Mouse (Mus musculus) forebrain, postnatal 0 days (tissue): Measurements from ENCODE around the gene Fermt3. TPM values are rescaled to one million over a fixed set of nuclear protein-coding genes. Genes with fewer than 3 reads are reported as not detected.

Experiments used
- ATAC-seq: fragments of 200-750 bp; cut with Nextera tagmentation; 2 replicates; pipeline ENCODE4 v1.8.0; 2017; ENCODE audit warnings: mild to moderate bottlenecking, moderate library complexity
- DNase-seq: peaks from one replicate; pipeline ENCODE4 v3.0.0-alpha.2; 2015
- H3K27ac ChIP-seq: fragments of 300-500 bp; sonication (generic); 2 replicates; pipeline ENCODE4 v1.5.1; 2014; ENCODE audit warnings: low read depth, mild to moderate bottlenecking, antibody characterized with exemption, low read length, moderate library complexity, mixed read lengths
- H3K27me3 ChIP-seq: fragments of 300-500 bp; sonication (generic); 2 replicates; pipeline ENCODE4 v1.6.1; 2014; ENCODE audit warnings: mild to moderate bottlenecking, low read length, mixed read lengths; ENCODE audit not compliant: insufficient read depth
- H3K36me3 ChIP-seq: fragments of 300-500 bp; sonication (generic); 2 replicates; pipeline ENCODE4 v1.6.1; 2014; ENCODE audit warnings: mild to moderate bottlenecking, moderate library complexity; ENCODE audit not compliant: insufficient read depth
- H3K4me1 ChIP-seq: fragments of 300-500 bp; sonication (generic); 2 replicates; pipeline ENCODE4 v1.6.1; 2014; ENCODE audit warnings: antibody characterized with exemption; ENCODE audit not compliant: insufficient read depth
- H3K4me2 ChIP-seq: fragments of 300-500 bp; sonication (generic); 2 replicates; pipeline ENCODE4 v1.6.1; 2014; ENCODE audit warnings: low read depth, mild to moderate bottlenecking, moderate library complexity
- H3K4me3 ChIP-seq: fragments of 300-500 bp; sonication (generic); 2 replicates; pipeline ENCODE4 v1.5.1; 2014; ENCODE audit warnings: low read depth, low read length, mixed read lengths
- H3K9ac ChIP-seq: fragments of 300-500 bp; sonication (generic); 2 replicates; pipeline ENCODE4 v1.6.1; 2014; ENCODE audit warnings: mild to moderate bottlenecking
- H3K9me3 ChIP-seq: fragments of 300-500 bp; sonication (generic); 2 replicates; pipeline ENCODE4 v1.6.1; 2016; ENCODE audit warnings: low read length
- CTCF ChIP-seq: sonication (generic); IDR thresholded peaks from 2 replicates; pipeline ENCODE4 v1.5.1; 2016; ENCODE audit warnings: antibody characterized with exemption, control low read depth, low read depth
- WGBS: fragments of 180-500 bp; shearing (Covaris S2); extraction: QIAGEN DNeasy Blood & Tissue Kit; methylation state at CpG from one replicate; pipeline ENCODE4 v1.1.7; 2014; 5-methylcytosine and 5-hydroxymethylcytosine counted together
- polyA plus RNA-seq: library from polyadenylated mRNA; unstranded; fragments of >200 nt; fragmentation: Nextera tagmentation; extraction: Ambion mirVana; gene quantifications from 2 replicates; pipeline ENCODE4 v1.2.1, GENCODE M21; 2015
- total RNA-seq: library from RNA; depleted of rRNA; stranded (reverse); fragments of >200 nt; gene quantifications from 2 replicates; pipeline ENCODE4 v1.2.3, GENCODE M21; 2014; rRNA removed

Gene Fermt3
- total and polyA plus RNA-seq, 2 experiments from 2014 or later, result 3.6 to 6.0 TPM

GRCm38 (mm10) chr19:6949951-6950350 is 69.3 kb downstream of the Fermt3 start:
- no peaks in the 10 kb centered on the region for H3K27me3 ChIP-seq
- peak overlapping the region; percentile 92 for H3K4me2 ChIP-seq
- ATAC-seq (no peak), DNase-seq (no peak)
- peaks cover 12% of the 10 kb centered on the region; the same call in 1 of the 2 replicates for H3K4me1 ChIP-seq
- H3K9ac ChIP-seq, result peak overlapping the region; percentile 62; the same call in 1 of the 2 replicates
- H3K9me3 ChIP-seq, result no peaks in the 10 kb centered on the region
- 57% methylated on average over 5 of the region's 5 CpGs for WGBS
- H3K4me3 ChIP-seq, result peak overlapping the region; percentile 46
- H3K27ac ChIP-seq, result no peak overlapping the region
- TF ChIP-seq CTCF, result no peak
- H3K36me3 ChIP-seq, result peaks cover 14% of the 10 kb centered on the region; the same call in 1 of the 2 replicates

- H3K9me3 ChIP-seq, result no peaks in the 10 kb centered on the region
- H3K4me1 ChIP-seq, result peaks cover 12% of the 10 kb centered on the region; the same call in 1 of the 2 replicates
- H3K36me3 ChIP-seq, result peaks cover 14% of the 10 kb centered on the region; the same call in 1 of the 2 replicates
- 94% methylated on average over 5 of the region's 5 CpGs for WGBS
- H3K4me2 ChIP-seq, result no peak overlapping the region
- no peak overlapping the region for H3K9ac ChIP-seq
- no peaks in the 10 kb centered on the region for H3K27me3 ChIP-seq
- no peak overlapping the region for H3K4me3 ChIP-seq
- DNase-seq (no peak), ATAC-seq (no peak)
- H3K27ac ChIP-seq, result no peak overlapping the region
- no peak for TF ChIP-seq CTCF
Measured at GRCm38 (mm10) chr19:6949532-6949931, 69.7 kb downstream of the Fermt3 start.

Other genes starting within 250 kb of the Fermt3 start
- 18.0 and 24.2 TPM in 2 replicates for gene Rps6ka4, start 178.8 kb downstream of the Fermt3 start, total RNA-seq
- 11.2 and 14.3 TPM in 2 replicates for gene Rps6ka4, start 178.8 kb downstream of the Fermt3 start, polyA plus RNA-seq
- gene Ccdc88b, start 161.3 kb downstream of the Fermt3 start, total RNA-seq, result 0.57 and 3.5 TPM in 2 replicates
- gene Ccdc88b, start 161.3 kb downstream of the Fermt3 start, polyA plus RNA-seq, result 0.30 and 0.67 TPM in 2 replicates
- gene Trmt112, start 109.8 kb downstream of the Fermt3 start, total RNA-seq, result 52.3 and 69.6 TPM in 2 replicates
- gene Trmt112, start 109.8 kb downstream of the Fermt3 start, polyA plus RNA-seq, result 102 and 103 TPM in 2 replicates
- gene Prdx5, start 109.4 kb downstream of the Fermt3 start, total RNA-seq, result 182 and 199 TPM in 2 replicates
- gene Prdx5, start 109.4 kb downstream of the Fermt3 start, polyA plus RNA-seq, result 424 and 467 TPM in 2 replicates
- gene Esrra, start 97.7 kb downstream of the Fermt3 start, total RNA-seq, result 42.6 and 43.0 TPM in 2 replicates
- 6.4 and 8.4 TPM in 2 replicates for gene Esrra, start 97.7 kb downstream of the Fermt3 start, polyA plus RNA-seq
- gene Catsperz, start 94.1 kb downstream of the Fermt3 start, total RNA-seq, result 0.71 and 1.6 TPM in 2 replicates
- 1.2 and 2.4 TPM in 2 replicates for gene Catsperz, start 94.1 kb downstream of the Fermt3 start, polyA plus RNA-seq
- 8.8 and 12.7 TPM in 2 replicates for gene Kcnk4, start 85.0 kb downstream of the Fermt3 start, total RNA-seq
- gene Kcnk4, start 85.0 kb downstream of the Fermt3 start, polyA plus RNA-seq, result 8.6 and 8.7 TPM in 2 replicates
- gene Bad, start 77.6 kb downstream of the Fermt3 start, total RNA-seq, result 56.5 and 94.9 TPM in 2 replicates
- 95.3 and 111 TPM in 2 replicates for gene Bad, start 77.6 kb downstream of the Fermt3 start, polyA plus RNA-seq
- 65.4 and 75.2 TPM in 2 replicates for gene Gpr137, start 77.0 kb downstream of the Fermt3 start, total RNA-seq
- 68.5 and 77.6 TPM in 2 replicates for gene Gpr137, start 77.0 kb downstream of the Fermt3 start, polyA plus RNA-seq
- 226 and 269 TPM in 2 replicates for gene Ppp1r14b, start 44.5 kb downstream of the Fermt3 start, total RNA-seq
- 201 and 269 TPM in 2 replicates for gene Ppp1r14b, start 44.5 kb downstream of the Fermt3 start, polyA plus RNA-seq
- gene Plcb3, start 43.0 kb downstream of the Fermt3 start, total RNA-seq, result 12.8 and 13.1 TPM in 2 replicates
- 7.3 and 10.0 TPM in 2 replicates for gene Plcb3, start 43.0 kb downstream of the Fermt3 start, polyA plus RNA-seq
- 23.5 and 26.8 TPM in 2 replicates for gene Fkbp2, start 39.0 kb downstream of the Fermt3 start, total RNA-seq
- gene Fkbp2, start 39.0 kb downstream of the Fermt3 start, polyA plus RNA-seq, result 102 and 106 TPM in 2 replicates
- 24.9 and 28.4 TPM in 2 replicates for gene Vegfb, start 31.8 kb downstream of the Fermt3 start, total RNA-seq
- gene Vegfb, start 31.8 kb downstream of the Fermt3 start, polyA plus RNA-seq, result 52.8 and 64.6 TPM in 2 replicates
- 15.1 and 20.2 TPM in 2 replicates for gene Dnajc4, start 26.9 kb downstream of the Fermt3 start, total RNA-seq
- gene Dnajc4, start 26.9 kb downstream of the Fermt3 start, polyA plus RNA-seq, result 20.7 and 24.8 TPM in 2 replicates
- gene Nudt22, start 23.4 kb downstream of the Fermt3 start, total RNA-seq, result 7.9 and 9.5 TPM in 2 replicates
- gene Nudt22, start 23.4 kb downstream of the Fermt3 start, polyA plus RNA-seq, result 14.3 and 15.3 TPM in 2 replicates
- 16.2 and 16.3 TPM in 2 replicates for gene Trpt1, start 23.3 kb downstream of the Fermt3 start, total RNA-seq
- 18.2 and 18.7 TPM in 2 replicates for gene Trpt1, start 23.3 kb downstream of the Fermt3 start, polyA plus RNA-seq
- 124 and 133 TPM in 2 replicates for gene Stip1, start 20.5 kb upstream of the Fermt3 start, total RNA-seq
- gene Stip1, start 20.5 kb upstream of the Fermt3 start, polyA plus RNA-seq, result 146 and 156 TPM in 2 replicates
- 8.1 and 9.4 TPM in 2 replicates for gene Macrod1, start 37.3 kb upstream of the Fermt3 start, total RNA-seq
- gene Macrod1, start 37.3 kb upstream of the Fermt3 start, polyA plus RNA-seq, result 8.0 and 8.5 TPM in 2 replicates
- gene Flrt1, start 86.3 kb upstream of the Fermt3 start, total RNA-seq, result 8.1 and 8.8 TPM in 2 replicates
- gene Flrt1, start 86.3 kb upstream of the Fermt3 start, polyA plus RNA-seq, result 6.7 and 11.3 TPM in 2 replicates
- 248 and 252 TPM in 2 replicates for gene Otub1, start 186.8 kb upstream of the Fermt3 start, total RNA-seq
- 286 and 290 TPM in 2 replicates for gene Otub1, start 186.8 kb upstream of the Fermt3 start, polyA plus RNA-seq
- 735 and 828 TPM in 2 replicates for gene Cox8a, start 198.1 kb upstream of the Fermt3 start, total RNA-seq
- gene Cox8a, start 198.1 kb upstream of the Fermt3 start, polyA plus RNA-seq, result 1,247 and 1,523 TPM in 2 replicates
- gene Naa40, start 221.7 kb upstream of the Fermt3 start, total RNA-seq, result 48.5 and 57.7 TPM in 2 replicates
- 34.7 and 44.0 TPM in 2 replicates for gene Naa40, start 221.7 kb upstream of the Fermt3 start, polyA plus RNA-seq
- 41.9 and 49.6 TPM in 2 replicates for gene Rcor2, start 247.9 kb upstream of the Fermt3 start, total RNA-seq
- 13.7 and 14.5 TPM in 2 replicates for gene Rcor2, start 247.9 kb upstream of the Fermt3 start, polyA plus RNA-seq